Mouse (Mus musculus): ENCODE data around the gene Lrrc61.

- TF ChIP-seq CTCF (IDR thresholded peaks at IDR 0.05; ENCODE audit: extremely low read depth, insufficient read depth, insufficient read length, insufficient replicate concordance) = no peak
- no peak for TF ChIP-seq POLR2A (IDR thresholded peaks at IDR 0.05; ENCODE audit: low read depth, low read length)
Measured at GRCm38 (mm10) chr6:48534913-48535312, 19.7 kb upstream of the Lrrc61 start.
